Mouse (Mus musculus) embryonic fibroblast, embryonic 13.5 days (primary cell): ENCODE data around the gene Tpi1.

Experiments used
- CTCF ChIP-seq: IDR thresholded peaks from 2 replicates; pipeline ENCODE4 v1.5.1; 2011; ENCODE audit warnings: mild to moderate bottlenecking, control low read depth, low read length, moderate library complexity, borderline replicate concordance; ENCODE audit not compliant: insufficient read depth
- POLR2A ChIP-seq: IDR thresholded peaks from 2 replicates; pipeline ENCODE4 v1.6.1; 2011; ENCODE audit warnings: low read depth, mild to moderate bottlenecking, control low read depth, low read length, moderate library complexity

DNA sequence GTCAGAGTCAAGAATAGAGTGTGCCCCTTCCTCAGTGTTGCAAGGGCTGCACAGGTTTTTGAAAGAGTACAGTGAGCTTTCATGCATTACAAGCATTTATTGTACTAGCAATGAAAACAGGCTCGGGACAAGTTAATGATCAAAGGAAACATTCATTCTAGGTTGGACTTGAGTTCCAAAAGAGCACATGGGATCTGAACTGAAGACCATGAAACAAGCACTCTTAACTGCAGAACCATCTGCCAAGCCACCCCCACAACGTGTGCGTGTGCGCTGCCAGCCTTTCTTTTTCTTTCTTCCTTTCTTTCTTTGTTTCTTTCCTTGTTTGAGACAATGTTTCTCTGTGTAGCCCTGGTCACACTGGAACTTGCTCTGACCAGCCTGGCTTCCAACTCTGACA lies 18.3 kb downstream of the Tpi1 start:
- TF ChIP-seq POLR2A (no peak), CTCF (no peak)
